Mouse (Mus musculus) NIH3T3 (cell line): ENCODE measurements around the gene Ecm1.

Experiments
- DNase-seq: peaks from one replicate; pipeline ENCODE4 v3.0.0-alpha.2; 2012; ENCODE audit warnings: low read depth

The Ecm1 gene

DNA sequence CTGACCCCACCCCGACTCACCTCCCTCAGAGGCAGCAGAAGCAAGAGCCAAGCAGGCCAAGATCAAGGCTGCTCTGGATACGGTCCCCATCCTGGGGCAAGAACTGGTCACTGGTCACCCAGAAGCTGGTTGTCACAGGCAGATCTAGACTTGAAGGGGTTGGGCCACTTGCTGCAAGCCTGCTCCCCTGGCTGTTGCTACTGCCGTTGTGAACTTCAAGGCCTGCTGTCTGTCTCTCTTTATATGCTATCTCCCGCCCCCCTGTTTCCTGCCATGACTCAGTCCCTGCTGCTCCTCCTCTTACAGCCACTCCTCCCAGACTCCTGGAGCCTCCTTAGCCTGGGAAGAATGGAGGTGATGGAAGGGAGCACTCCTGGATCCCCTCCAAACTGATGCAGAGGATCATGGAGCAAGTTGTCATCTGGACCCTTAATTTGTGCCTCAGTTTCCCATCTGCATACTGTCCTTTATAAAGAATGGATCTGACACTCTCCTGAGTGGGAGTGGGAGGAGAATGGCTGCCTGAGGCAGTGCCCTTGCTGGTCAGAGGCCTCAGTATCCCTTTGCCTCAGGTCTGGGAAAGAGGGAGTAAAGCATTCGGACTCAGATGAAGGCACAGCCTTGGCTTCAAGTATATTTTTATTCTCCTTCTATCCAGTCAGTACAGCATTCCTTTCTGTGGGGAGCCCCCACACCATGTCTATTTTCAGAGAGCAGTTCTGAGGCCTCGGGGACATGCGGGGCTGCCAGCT, at the start of gene Ecm1:
Gene Ecm1 (minus strand): TSS at position 217 of the 752 bp plus-strand sequence.
- peak; percentile 79 for DNase-seq

DNA sequence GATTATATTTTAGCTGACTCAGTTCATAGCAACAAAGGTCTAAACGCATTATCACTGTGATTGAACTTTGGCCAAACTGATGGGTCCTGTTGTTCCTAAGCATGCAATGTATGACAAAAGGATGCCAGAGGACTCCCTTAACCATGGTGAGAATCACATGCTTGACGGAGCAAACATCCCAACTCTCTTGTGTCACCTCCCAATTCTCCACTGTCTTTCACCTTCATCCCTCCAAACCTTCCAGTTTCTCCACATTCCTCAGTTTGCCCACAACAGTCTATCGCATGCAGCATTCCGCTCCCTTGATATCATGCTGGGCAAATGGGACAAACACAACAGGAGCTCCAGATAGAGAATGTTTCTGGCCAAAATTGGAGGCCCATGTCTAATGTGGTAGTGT, 46.1 kb upstream of the Ecm1 start:
- no peak for DNase-seq

DNA sequence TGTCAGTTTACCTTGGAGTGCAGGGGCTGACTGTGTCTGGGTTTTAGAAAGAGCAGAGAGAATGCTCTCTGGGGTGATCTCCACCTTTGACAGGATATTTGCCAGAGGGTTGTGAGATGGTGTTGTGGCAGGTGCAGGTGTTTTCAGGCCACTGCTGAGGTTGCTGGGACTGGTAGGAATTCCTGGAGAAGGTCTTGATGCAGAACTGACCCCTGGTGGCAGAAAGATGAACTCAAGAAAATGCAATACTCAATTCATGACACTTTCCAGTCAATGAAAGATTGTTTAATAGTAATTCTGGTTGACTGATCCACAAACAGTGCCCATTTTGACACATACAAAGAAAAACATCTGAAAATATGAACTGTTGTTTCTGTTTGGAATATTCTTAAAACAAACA, 32.6 kb upstream of the Ecm1 start:
- DNase-seq = peak; percentile 69

DNA sequence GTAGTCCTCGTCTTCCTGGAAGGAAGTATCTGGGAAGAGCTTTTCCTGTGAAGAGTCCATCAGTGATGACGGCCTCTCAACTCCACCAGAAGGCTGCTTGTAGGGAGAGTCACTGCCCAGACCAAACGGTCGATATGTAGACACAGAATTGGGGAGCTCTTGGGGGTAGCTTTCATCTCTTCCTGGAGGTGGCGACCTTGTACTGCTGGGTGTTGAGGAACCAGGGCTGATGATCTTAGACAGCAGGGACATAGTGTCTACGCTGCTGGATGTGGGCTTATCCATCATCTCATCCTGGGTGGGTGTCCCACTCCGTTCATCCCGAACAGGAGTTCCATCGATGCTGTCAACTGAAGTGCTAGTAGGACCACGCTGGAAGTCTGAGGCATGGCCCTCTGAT, 26.2 kb upstream of the Ecm1 start:
- DNase-seq = no peak

DNA sequence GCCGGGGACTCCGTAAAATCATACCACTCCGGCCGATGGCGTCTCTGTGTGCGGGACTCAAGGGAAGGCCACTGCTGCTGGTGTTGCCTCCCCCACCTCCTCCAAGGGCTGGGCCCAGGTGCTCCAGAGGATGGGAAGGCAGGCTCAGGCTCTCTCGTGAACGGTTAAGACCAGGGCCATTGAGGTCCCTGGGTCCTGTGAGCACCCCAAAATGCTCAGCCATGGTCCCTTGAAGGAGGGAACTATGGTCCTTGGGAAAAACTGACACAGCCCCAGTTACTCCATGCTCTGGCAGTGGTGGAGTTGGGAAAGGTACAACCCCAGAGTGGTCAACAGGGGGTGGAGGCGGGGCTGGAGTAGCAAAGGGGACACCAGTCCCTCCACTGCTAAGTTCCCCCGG, 24.4 kb upstream of the Ecm1 start:
- no peak for DNase-seq

DNA sequence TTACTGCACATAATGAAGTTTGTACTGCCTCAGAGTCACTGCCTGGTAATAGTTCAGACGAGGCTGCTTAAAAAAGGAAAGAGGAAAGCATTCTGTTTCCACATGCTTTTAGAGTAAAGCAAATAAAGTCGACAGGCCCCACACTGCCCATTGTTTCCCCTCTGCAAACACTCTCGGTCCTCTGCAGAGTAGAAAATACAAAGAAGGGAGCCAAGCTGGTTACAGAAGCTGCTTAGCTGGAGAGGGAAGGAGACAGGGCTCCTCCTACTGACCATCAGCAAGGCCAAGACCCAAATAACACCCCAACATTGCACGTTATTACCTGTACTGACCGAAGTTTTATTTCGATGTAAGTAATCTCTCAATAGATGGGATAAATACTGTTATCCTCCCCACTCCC, 23.6 kb upstream of the Ecm1 start:
- peak; percentile 21 for DNase-seq

DNA sequence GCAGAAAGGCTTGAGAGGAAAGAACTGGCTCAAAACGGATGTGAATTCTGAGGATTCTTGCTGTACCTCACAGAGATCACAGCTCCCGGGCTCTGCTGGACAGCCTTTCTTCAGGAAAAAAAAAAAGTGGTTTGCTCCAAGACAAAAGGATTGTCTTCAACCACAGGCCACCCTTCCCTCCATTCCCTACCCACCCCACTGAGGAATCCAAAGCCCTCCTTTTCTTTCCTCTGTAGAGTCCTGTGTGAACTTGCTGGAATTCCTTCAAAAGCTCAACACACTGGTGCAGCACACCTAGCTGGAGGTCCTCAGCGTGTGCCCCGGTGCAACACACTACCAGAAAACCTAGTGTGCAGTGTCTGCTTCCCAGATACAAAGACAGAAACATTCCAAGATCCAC, 22.4 kb upstream of the Ecm1 start:
- no peak for DNase-seq

DNA sequence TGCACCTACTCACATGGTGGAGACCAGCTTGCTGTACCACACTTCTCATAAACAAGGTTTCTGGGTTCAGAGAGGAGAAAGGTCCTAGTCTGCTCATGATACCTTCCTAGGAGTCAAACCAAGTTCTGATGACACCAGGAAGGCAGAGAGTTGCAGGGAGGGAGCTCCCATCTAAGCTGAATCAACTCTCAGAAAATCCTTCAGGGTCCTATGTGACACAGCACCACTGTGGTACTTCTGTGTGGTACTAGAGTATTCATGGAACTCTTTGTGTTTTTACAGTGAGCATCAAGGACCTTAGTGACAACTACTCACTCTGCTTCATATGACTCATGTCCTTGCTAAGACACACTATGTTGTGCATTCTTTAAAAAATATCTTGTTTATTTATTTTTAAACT, 21.3 kb upstream of the Ecm1 start:
- DNase-seq = no peak

DNA sequence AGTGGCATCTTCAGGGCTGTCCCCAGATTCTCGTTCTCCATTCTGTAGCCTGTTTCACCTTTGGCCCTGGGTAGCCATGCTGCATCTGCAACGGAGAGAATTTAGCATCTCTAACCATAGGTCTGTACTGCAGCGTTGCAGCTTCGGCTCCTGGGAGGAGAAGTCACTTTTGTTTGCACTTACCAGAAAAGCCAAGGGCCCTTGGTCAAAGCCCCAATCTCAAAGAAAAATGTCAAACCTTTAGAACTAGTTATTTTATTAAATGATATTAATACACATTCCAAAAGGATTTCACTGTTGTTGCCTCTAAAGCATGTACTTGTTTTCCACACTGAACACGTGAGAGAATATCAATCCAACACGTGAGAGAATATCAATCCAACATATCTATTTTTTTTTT, 20.7 kb upstream of the Ecm1 start, which contains the start of gene Tars2:
Gene Tars2 (minus strand): TSS at position 101 of the 400 bp plus-strand sequence.
- no peak for DNase-seq

DNA sequence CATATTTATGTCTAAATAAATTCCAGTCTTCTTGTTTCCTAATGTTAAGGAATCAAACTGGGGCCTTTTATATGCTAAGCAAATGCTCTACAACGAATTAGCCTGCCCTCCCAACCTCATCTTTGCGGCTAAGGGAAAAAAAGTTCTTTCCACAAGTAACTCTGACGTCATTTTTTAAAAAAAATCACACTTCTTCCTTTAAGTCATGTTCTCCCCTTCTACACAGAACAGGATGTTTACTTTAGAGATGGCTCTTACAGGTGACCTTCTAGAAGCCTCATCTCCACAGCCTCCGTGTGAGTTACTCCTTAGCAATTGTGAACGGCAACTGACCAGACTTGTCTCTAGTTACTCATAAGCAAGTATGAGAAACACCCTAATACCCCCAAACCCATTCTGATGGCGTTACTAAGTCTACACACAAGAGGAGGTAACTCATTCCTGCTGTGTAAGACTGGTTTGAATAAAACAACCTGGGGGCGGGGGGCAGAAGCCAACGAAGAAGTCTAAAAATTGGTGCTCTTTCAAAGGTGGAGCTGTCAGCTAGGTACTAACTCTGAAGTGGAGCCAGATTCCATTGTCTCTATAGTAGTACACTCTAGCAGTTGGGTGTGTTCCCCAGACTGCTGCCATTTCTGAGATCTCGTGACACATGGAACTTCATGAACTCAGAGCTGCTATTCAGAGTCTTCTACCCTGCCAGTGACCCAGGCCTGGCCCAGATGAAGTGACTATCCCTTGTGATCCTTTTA, 19.3 kb upstream of the Ecm1 start:
- no peak for DNase-seq

DNA sequence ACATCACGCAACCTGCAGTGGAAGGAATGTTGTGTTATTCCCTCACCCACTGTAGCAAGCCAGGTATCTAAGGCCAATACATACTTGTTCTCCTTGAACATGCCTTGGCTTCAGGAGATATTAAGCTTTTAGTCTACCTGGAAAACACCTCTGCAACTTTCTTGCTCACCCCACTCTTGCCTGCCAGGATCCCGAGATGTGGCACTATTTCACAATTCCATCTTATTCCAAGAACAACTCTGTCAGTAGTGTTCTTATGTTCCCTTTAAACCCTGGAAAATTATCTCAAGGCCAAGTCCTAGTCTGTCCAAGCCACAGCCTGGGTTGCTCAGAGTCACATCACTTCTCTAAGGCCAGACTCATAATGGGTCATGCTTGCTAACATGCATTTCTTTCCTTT, 17.4 kb upstream of the Ecm1 start:
- no peak for DNase-seq

DNA sequence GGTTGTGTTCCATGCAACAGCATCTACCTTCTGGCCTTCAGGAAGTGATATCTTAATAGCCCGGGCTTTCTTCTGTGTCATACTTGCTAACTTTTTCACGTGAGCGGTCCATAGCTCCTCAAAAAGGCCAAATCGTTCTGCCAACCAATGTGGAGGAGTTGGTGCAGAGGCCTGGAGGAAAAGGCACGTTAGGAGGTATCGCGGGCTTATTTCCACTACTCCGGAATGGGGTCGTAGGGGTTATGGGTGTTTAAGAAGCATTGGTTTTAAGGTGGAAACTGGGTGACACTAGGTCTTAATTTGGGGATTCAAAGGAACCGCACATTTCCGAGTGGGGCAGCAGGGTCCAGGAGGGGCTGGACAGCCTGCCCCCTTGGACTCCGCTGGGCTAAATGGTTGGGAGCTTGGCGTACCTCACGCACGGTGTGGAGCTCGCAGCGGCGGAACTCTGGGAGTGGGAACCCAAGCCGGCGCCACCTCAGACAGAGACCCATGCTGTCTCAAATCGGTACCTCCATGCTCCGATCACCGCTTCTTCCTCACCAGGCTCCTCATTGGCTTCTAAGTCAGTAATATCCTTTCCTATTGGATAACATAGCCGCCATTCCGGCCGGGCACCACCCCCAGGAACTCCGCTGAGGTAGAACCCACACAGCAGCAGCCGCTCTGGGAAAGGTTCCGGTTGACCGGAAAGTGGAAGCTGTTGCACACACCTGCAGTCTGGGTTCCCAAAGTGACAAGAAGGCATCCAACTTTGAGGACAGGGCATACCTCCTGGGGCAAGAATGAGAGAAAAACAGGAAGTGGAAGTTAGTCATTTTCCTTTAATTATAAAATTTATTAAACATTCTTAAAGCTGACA, 15.2 kb upstream of the Ecm1 start:
- peak; percentile 94 for DNase-seq

DNA sequence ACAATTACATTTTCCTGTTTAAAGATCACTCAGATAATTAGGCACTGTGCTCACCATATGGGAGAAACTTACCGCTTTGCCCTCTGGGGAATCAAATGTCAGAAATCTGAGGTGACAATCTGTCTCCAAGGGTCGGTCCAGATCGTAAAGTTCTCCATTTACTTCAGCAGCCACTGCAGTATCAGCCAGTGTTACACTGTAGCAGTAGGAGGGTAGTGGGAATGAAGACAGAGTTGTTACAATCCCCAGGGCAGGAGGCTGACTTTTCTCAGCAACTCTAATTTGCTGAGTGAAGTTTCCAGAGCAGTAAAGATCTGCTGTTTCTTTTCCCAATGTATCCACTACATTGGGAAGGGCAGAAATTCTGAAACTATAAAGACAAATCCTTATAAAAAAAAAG, 13.6 kb upstream of the Ecm1 start:
- no peak for DNase-seq

DNA sequence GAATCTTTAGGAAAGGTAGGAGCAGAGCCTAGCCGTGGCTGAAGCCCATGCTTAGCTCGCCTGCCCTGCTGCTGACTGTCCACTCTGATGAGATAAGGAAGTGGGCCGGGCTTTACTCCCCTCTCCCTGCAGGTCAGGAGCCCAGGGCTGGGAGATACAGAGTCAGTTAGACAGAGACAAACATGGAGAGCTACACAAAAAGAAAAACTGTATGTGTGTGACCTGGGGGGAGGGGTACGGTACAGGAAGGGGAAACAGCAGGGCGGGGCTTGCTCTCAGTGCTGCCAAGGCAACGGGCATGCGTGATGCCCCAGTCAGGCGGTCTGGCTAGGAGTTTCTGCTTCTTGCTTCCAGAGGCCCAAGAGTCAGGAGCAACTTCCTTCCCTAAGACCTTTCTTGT, 1.0 kb upstream of the Ecm1 start:
- DNase-seq = no peak

DNA sequence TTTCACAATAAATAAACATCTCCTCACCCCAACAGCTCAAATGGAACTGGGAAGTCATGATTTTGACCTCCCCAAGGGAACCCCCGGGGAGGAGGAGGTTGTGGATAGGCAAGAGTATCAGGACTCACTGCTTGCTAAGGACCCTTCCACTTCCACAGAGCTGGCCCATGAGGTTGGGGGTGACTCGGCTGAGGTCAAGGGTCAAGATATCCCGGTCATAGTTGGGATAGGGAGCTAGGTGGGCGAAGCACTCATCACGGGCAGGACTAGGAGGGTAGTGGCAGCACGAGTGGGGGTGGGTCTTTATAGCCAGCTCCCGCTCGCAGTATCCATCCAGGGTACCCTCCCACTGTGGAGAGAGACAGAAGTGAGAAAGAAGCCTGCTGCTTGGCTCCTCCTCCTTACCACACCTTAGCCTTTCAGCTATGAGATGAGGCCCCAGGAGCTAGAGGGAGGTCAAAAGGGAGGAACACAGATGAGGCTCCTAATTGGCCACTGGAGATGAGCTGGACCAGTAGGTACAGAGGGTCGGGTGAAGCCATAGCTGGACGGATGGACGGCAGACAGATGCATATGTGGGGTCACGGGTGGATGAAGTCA, 4.2 kb downstream of the Ecm1 start:
- no peak for DNase-seq

DNA sequence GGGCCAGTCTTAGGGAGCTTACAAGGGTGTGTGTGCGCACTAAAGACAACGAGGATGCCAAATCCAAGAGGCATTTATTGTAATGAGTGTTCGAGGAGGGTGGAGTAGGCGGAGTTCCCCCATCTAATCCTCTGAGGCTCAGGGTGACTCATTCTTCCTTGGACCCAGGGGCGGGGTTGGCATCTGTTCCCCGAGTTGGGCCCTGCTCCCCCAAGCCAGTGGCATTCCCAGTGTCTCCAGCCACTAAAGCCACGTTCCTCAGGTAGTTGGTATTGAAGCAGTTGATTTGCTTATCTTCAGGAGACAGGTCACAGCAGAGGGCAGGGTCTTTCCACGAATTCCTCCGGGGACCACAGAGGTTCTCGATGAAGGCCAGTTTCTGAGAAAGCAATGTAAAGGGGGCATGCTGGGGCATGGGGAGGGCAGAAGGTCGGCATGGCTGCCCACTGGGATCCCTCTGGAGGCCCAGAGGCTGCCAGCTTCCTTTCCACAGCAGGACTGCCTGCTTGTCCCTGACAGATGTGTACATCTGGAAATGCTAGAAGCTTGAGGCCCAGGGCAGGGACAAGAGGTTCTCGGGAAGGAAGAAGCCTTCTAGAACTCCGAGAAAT, 5.2 kb downstream of the Ecm1 start:
- DNase-seq = peak; percentile 79

DNA sequence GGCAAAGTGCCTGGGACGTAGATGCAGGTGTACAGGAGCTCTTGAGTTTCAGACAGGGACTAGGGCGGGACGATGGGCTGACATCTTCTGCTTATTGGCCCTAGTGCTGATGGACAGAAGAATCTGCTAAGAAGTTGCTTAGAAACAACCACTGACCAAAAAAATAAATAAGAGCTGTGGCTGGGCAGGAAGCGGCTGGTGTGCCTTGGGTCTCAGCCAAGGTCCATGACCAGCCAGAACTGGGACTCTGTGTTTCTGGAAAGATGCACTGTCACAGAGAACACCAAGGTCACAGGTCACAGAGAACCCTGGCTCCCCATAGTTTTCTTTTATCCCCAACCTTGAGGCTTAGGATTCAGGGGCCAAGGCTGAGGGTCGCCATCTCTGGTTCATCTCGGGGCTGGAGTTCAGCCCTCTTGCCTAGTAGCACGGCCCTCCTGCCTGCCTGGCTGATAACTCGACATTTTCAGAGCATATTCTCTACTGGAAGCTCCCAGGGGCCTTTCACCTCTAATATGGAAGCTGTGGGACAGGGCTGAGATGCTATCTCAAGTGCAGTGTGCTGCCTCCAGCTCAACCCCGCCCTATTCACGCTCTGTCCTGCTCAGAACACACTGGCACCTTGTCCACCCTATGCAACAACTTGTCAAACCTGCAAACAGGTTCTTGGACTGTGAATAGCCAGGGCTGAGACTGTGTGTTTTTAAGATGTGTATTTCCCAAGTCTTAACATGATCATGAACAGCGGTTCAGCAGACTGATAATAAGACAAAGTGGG, 6.4 kb downstream of the Ecm1 start:
- peak; percentile 22 for DNase-seq

DNA sequence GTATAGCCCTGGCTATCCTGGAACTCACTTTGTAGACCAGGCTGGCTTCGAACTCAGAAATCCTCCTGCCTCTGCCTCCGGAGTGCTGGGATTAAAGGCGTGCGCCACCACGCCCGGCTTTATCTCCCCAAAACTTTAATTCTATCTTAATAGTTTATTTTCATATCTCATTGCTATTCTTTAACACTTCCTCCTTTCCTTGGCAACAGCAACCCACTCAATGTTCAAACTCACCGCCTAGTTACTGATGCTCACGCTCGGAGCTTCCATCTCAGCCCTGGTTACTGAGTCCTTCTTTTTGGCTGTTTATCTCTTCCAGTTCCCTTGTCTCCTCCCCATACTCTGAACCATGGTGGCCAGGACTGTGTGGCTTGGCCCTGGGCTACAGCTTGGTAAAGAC, 7.1 kb downstream of the Ecm1 start:
- DNase-seq = no peak

DNA sequence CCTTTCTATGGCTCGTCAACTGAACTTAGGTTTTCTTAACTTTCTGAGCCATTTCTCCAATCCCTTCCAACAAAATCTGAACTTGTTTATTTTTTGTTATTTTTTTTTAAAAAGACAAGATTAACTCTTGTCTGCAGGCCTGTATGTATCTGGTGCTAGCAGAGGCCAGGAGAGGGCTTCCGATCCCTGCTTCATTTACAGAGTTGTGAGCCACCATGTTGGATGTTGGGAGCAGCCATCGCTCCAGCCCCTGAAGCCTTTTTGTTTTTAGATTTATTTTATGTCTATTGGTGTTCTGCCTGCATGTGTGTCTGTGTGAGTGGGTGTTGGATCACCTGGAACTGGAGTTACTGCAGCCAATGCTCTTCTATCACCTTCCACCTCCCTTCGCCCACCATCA, 7.6 kb downstream of the Ecm1 start:
- peak; percentile 39 for DNase-seq

DNA sequence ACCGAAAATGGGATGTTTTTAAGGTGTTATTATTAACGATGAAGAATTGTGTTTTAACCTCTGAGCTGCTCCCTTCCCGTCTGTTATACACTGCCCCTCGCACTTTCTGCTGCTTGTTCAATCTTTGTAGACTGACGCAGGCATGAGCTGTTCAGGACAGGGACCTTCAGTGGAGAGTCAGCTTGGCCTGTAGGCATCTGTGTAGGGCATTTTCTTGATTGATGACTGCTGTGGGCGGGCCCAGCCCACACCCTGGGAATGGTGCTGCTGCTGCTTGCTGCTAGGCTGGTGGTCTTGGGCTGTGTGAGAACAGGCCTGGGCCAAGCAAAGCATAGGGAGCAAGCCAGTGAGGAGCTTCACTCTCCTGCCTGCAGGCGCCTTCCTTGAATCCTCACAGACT, 8.9 kb downstream of the Ecm1 start:
- no peak for DNase-seq

DNA sequence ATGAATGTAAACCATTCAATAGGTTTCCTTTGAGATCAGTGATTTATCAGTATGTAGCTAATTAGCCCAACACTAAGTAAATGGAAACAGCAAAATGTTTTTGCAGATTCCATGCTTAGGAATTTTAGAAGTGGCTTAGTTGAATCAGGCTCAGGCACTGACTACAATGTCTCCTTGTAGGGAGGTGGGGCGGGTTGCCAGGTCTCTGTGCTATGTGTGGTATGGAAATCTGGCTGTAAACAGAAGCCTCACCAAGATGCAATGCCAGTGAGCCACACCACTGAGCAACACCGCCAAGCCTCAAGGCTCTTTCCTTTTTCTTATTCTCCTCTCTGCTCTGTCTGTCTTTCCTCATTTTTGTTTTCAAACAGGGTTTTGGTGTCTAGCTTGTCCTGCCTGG, 10.5 kb downstream of the Ecm1 start:
- peak; percentile 85 for DNase-seq
